Mouse (Mus musculus): Measurements from ENCODE around the gene Islr2. TPM values are rescaled to one million over a fixed set of nuclear protein-coding genes. Genes with fewer than 3 reads are reported as not detected.
"Not testable (repeated sequence)": the region's sequence is repeated elsewhere in the genome, so short reads cannot be mapped to it uniquely, and the experiment has no call there.

The Islr2 gene
- polyA plus RNA-seq (2015; fragmentation: Nextera tagmentation; extraction: Ambion mirVana): 0.39 and 0.51 TPM in 2 replicates

GRCm38 (mm10) chr9:58203516-58204447 lies at the start of gene Islr2, which contains the start of gene Islr:
Gene Islr2 (minus strand): TSS chr9:58204319.
Gene Islr (minus strand): TSS chr9:58204306.
- ATAC-seq (replicated peaks; ENCODE audit: low FRiP score): peak; percentile 74
- 3% methylated on average over 42 of the region's 42 CpGs for WGBS

GRCm38 (mm10) chr9:58253805-58254122 lies 49.6 kb upstream of the Islr2 start:
- H3K36me3 ChIP-seq: peaks cover 31% of the 10 kb centered on the region
- H3K27ac ChIP-seq: peak overlapping the region; percentile 89
- not testable (repeated sequence) for ATAC-seq (replicated peaks; ENCODE audit: low FRiP score); H3K9me3 ChIP-seq (replicated peaks); H3K27me3 ChIP-seq
- 66% methylated on average over 5 of the region's 5 CpGs for WGBS
- H3K4me2 ChIP-seq: peak overlapping the region; percentile 79
- H3K9ac ChIP-seq: peak overlapping the region; percentile 72
- H3K4me1 ChIP-seq: peaks cover 27% of the 10 kb centered on the region
- peak overlapping the region; percentile 89 for H3K4me3 ChIP-seq (replicated peaks)

More at GRCm38 (mm10) chr9:58203516-58204447, at the start of gene Islr2, which contains the start of gene Islr:
- Histone ChIP-seq H3K27ac (no peak within 1 kb of the TSS), H3K27me3 (peaks cover 59% of the 10 kb centered on the region), H3K4me1 (peaks cover 52% of the 10 kb centered on the region), H3K9ac (0 out of 2 replicates have a peak within 1 kb of the TSS, but pooled peaks have one; percentile 26), H3K36me3 (no peaks in the 10 kb centered on the region), H3K4me2 (peak within 1 kb of the TSS; percentile 64), H3K4me3 (replicated peaks) (peak within 1 kb of the TSS; percentile 40), H3K9me3 (replicated peaks) (no peaks in the 10 kb centered on the region)

GRCm38 (mm10) chr9:58253033-58253804 lies 49.1 kb upstream of the Islr2 start, which contains the start of gene Stoml1:
Gene Stoml1 (plus strand): TSS chr9:58253164.
- under 1% methylated on average over 31 of the region's 31 CpGs for WGBS

GRCm38 (mm10) chr9:58250730-58251129 lies 46.6 kb upstream of the Islr2 start:
- peaks cover 56% of the 10 kb centered on the region for H3K4me1 ChIP-seq

More at GRCm38 (mm10) chr9:58253033-58253804, 49.1 kb upstream of the Islr2 start, which contains the start of gene Stoml1:
- H3K4me3 ChIP-seq (replicated peaks): peak within 1 kb of the TSS; percentile 89
- no peaks in the 10 kb centered on the region for H3K27me3 ChIP-seq
- peaks cover 33% of the 10 kb centered on the region for H3K4me1 ChIP-seq
- peaks cover 27% of the 10 kb centered on the region for H3K36me3 ChIP-seq
- H3K9ac ChIP-seq: peak within 1 kb of the TSS; percentile 72
- H3K9me3 ChIP-seq (replicated peaks): no peaks in the 10 kb centered on the region
- ATAC-seq (replicated peaks; ENCODE audit: low FRiP score): peak; percentile 97
- H3K27ac ChIP-seq: peak within 1 kb of the TSS; percentile 89
- H3K4me2 ChIP-seq: peak within 1 kb of the TSS; percentile 79

GRCm38 (mm10) chr9:58250322-58250721 lies 46.2 kb upstream of the Islr2 start:
- Histone ChIP-seq H3K36me3 (peaks cover 10% of the 10 kb centered on the region; the same call in 1 of the 2 replicates), H3K27ac (peak overlapping the region; percentile 97), H3K4me3 (replicated peaks) (peak overlapping the region; percentile 63), H3K4me2 (peak overlapping the region; percentile 77), H3K9ac (peak overlapping the region; percentile 80), H3K9me3 (replicated peaks) (no peaks in the 10 kb centered on the region), H3K27me3 (no peaks in the 10 kb centered on the region), H3K4me1 (peaks cover 56% of the 10 kb centered on the region)
- 77% methylated on average over 8 of the region's 8 CpGs for whole genome bisulfite sequencing
- ATAC-seq (replicated peaks; ENCODE audit: low FRiP score): no peak

More at GRCm38 (mm10) chr9:58250730-58251129, 46.6 kb upstream of the Islr2 start:
- H3K9me3 ChIP-seq (replicated peaks); H3K4me2 ChIP-seq; ATAC-seq (replicated peaks; ENCODE audit: low FRiP score); H3K27me3 ChIP-seq; H3K4me3 ChIP-seq (replicated peaks): not testable (repeated sequence)
- 92% methylated on average over 1 of the region's 1 CpGs for WGBS
- Histone ChIP-seq H3K36me3 (0 out of 2 replicates have a peak, but pooled peaks cover 12% of the 10 kb centered on the region), H3K9ac (0 out of 2 replicates have a peak overlapping the region, but pooled peaks have one; percentile 80), H3K27ac (peak overlapping the region; percentile 97)

GRCm38 (mm10) chr9:58249592-58250192 lies 45.6 kb upstream of the Islr2 start, which contains the start of gene Pml:
Gene Pml (minus strand): TSS chr9:58249786.
- no peaks in the 10 kb centered on the region for H3K27me3 ChIP-seq
- H3K4me3 ChIP-seq (replicated peaks): peak within 1 kb of the TSS; percentile 63
- H3K9ac ChIP-seq: peak within 1 kb of the TSS; percentile 80
- no peaks in the 10 kb centered on the region for H3K9me3 ChIP-seq (replicated peaks)
- peaks cover 17% of the 10 kb centered on the region; the same call in 1 of the 2 replicates for H3K36me3 ChIP-seq
- H3K27ac ChIP-seq: peak within 1 kb of the TSS; percentile 97
- WGBS: under 1% methylated on average over 16 of the region's 16 CpGs
- peaks cover 53% of the 10 kb centered on the region for H3K4me1 ChIP-seq
- peak within 1 kb of the TSS; percentile 77 for H3K4me2 ChIP-seq
- peak; percentile 61; the same call in 1 of the 2 replicates for ATAC-seq (replicated peaks; ENCODE audit: low FRiP score)

GRCm38 (mm10) chr9:58248746-58249413 lies 44.8 kb upstream of the Islr2 start:
- Histone ChIP-seq H3K4me3 (replicated peaks) (peak overlapping the region; percentile 63), H3K4me1 (peaks cover 52% of the 10 kb centered on the region), H3K9me3 (replicated peaks) (no peaks in the 10 kb centered on the region), H3K9ac (peak overlapping the region; percentile 80), H3K27ac (peak overlapping the region; percentile 97), H3K4me2 (peak overlapping the region; percentile 77), H3K36me3 (peaks cover 24% of the 10 kb centered on the region), H3K27me3 (no peaks in the 10 kb centered on the region)
- WGBS: 20% methylated on average over 7 of the region's 7 CpGs
- no peak for ATAC-seq (replicated peaks; ENCODE audit: low FRiP score)

GRCm38 (mm10) chr9:58247064-58247759 lies 43.1 kb upstream of the Islr2 start:
- Histone ChIP-seq H3K4me3 (replicated peaks) (peak overlapping the region; percentile 32), H3K27me3 (no peaks in the 10 kb centered on the region), H3K9ac (peak overlapping the region; percentile 42), H3K4me2 (peak overlapping the region; percentile 77), H3K27ac (peak overlapping the region; percentile 80), H3K4me1 (peaks cover 62% of the 10 kb centered on the region), H3K36me3 (peaks cover 39% of the 10 kb centered on the region), H3K9me3 (replicated peaks) (no peaks in the 10 kb centered on the region)
- peak; percentile 81 for ATAC-seq (replicated peaks; ENCODE audit: low FRiP score)
- 6% methylated on average over 25 of the region's 25 CpGs for WGBS

GRCm38 (mm10) chr9:58246083-58246591 lies 42.0 kb upstream of the Islr2 start:
- Histone ChIP-seq H3K4me1 (peaks cover 71% of the 10 kb centered on the region), H3K9ac (no peak overlapping the region), H3K4me3 (replicated peaks) (no peak overlapping the region), H3K4me2 (0 out of 2 replicates have a peak overlapping the region, but pooled peaks have one; percentile 22), H3K27me3 (no peaks in the 10 kb centered on the region), H3K36me3 (peaks cover 42% of the 10 kb centered on the region), H3K9me3 (replicated peaks) (no peaks in the 10 kb centered on the region), H3K27ac (no peak overlapping the region)
- WGBS: 40% methylated on average over 4 of the region's 4 CpGs
- ATAC-seq (replicated peaks; ENCODE audit: low FRiP score): no peak

GRCm38 (mm10) chr9:58243696-58244095 lies 39.6 kb upstream of the Islr2 start:
- Histone ChIP-seq H3K27ac (no peak overlapping the region), H3K9ac (no peak overlapping the region)
- 65% methylated on average over 6 of the region's 6 CpGs for WGBS

More at GRCm38 (mm10) chr9:58243696-58244095, 39.6 kb upstream of the Islr2 start:
- peaks cover 56% of the 10 kb centered on the region for H3K4me1 ChIP-seq
- no peaks in the 10 kb centered on the region for H3K9me3 ChIP-seq (replicated peaks)
- H3K27me3 ChIP-seq: no peaks in the 10 kb centered on the region
- H3K4me2 ChIP-seq: no peak overlapping the region
- peaks cover 50% of the 10 kb centered on the region for H3K36me3 ChIP-seq
- no peak overlapping the region for H3K4me3 ChIP-seq (replicated peaks)
- ATAC-seq (replicated peaks; ENCODE audit: low FRiP score): no peak
